Mouse (Mus musculus): ENCODE measurements around the gene Ell3.

DNA sequence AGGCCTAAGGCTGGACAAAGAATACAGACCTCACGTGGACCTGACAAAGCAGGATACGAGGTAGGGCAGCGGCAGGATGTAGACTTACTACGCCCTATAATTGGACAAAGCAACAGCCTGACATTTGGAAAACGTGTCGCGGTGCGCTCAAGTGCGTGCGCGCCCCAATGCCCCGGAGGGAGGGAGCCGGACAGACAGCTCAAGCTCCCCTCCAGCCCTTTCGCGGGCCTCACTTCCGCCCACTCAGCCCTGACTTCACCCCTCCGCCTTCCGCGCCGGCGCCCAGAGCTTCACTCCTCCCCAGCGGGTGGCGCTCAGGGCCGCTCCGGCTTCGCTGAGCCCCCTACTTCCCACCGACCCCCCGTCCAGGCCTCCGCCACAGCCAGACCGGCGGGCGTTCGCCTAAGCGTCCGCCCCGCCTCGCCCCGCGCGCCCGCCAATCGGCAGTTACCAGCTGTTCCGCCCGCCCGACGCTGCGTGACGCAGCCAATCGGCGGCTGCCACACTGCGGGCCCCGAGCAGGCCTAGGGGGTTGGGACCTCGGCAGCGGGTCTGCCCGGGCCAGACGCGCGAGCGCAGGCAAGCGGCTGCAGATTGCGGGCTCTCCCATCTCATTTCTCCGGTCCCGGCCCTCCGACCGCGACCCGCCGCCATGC, 30.6 kb downstream of the Ell3 start, which contains the start of the genes Pdia3 and Catsper2:
- no peak for TF ChIP-seq CTCF (IDR thresholded peaks at IDR 0.05; ENCODE audit: borderline replicate concordance, insufficient read depth, low read length)
- peak; percentile 90 for TF ChIP-seq POLR2A (IDR thresholded peaks at IDR 0.05; ENCODE audit: low read depth, low read length)
